Mouse (Mus musculus) CH12.LX (cell line): ENCODE measurements around the gene Necab3. TPM values are rescaled to one million over a fixed set of nuclear protein-coding genes. Genes with fewer than 3 reads are reported as not detected.

ENCODE experiments used
- DNase-seq: peaks from one replicate; pipeline ENCODE4 v3.0.0-alpha.2; 2013; ENCODE audit errors: extremely low read depth
- H3K27ac ChIP-seq: 2 replicates; pipeline ENCODE4 v1.5.1; 2012; ENCODE audit warnings: low read depth, mild to moderate bottlenecking, control low read depth, moderate library complexity; ENCODE audit not compliant: insufficient read depth
- H3K27me3 ChIP-seq: replicated peaks from 2 replicates; pipeline ENCODE3; 2012; ENCODE audit warnings: inconsistent platforms
- H3K36me3 ChIP-seq, 2 experiments: replicated peaks in 1 of 2; 2 replicates each; pipeline versions ENCODE3 to v1.6.1; 2012; ENCODE audit warnings: inconsistent platforms in 1 of 2, low read length in 1 of 2, mild to moderate bottlenecking in 1 of 2, mixed read lengths in 1 of 2, moderate library complexity in 1 of 2; ENCODE audit not compliant: control insufficient read depth in 1 of 2, insufficient read depth in 1 of 2
- H3K4me1 ChIP-seq, 2 experiments: 2 replicates each; pipeline ENCODE4 v1.6.1; 2012; ENCODE audit warnings: inconsistent platforms in 1 of 2, moderate library complexity in 1 of 2; ENCODE audit not compliant: insufficient read depth in 2 of 2, control insufficient read depth in 1 of 2
- H3K4me2 ChIP-seq: 2 replicates; pipeline ENCODE4 v1.6.1; 2012; ENCODE audit warnings: low read depth, mild to moderate bottlenecking, control low read depth; ENCODE audit not compliant: poor library complexity, insufficient read depth, severe bottlenecking
- H3K4me3 ChIP-seq, 3 experiments: fragments of 150-350 bp in 1 of 3; sonication (generic) in 1 of 3; replicated peaks in 1 of 3; 2 replicates each; pipeline versions ENCODE3 to v1.5.1; 2011 to 2012; ENCODE audit warnings: low read depth in 2 of 3, low read length in 2 of 3, mild to moderate bottlenecking in 2 of 3, moderate library complexity in 2 of 3, control low read depth in 1 of 3, improper control_type of control experiment in 1 of 3, inconsistent platforms in 1 of 3, mixed read lengths in 1 of 3; ENCODE audit not compliant: poor library complexity in 1 of 3
- H3K79me2 ChIP-seq: replicated peaks from 2 replicates; pipeline ENCODE4 v1.6.1; 2012; ENCODE audit warnings: mild to moderate bottlenecking, moderate library complexity; ENCODE audit not compliant: control insufficient read depth, poor library complexity, insufficient read depth, severe bottlenecking; ENCODE audit errors: extremely low read depth
- H3K9ac ChIP-seq: 2 replicates; pipeline ENCODE4 v1.6.1; 2012; ENCODE audit warnings: low read depth, mild to moderate bottlenecking, control low read depth, moderate library complexity; ENCODE audit not compliant: insufficient read depth
- H3K9me3 ChIP-seq: replicated peaks from 2 replicates; pipeline ENCODE3; 2012; ENCODE audit warnings: low read length, inconsistent platforms, mixed read lengths
- CHD1 ChIP-seq: IDR thresholded peaks from 2 replicates; pipeline ENCODE4 v1.6.1; 2012; ENCODE audit warnings: low read depth, low read length, improper control_type of control experiment, inconsistent platforms
- E2F4 ChIP-seq: IDR thresholded peaks from 2 replicates; pipeline ENCODE4 v1.6.1; 2011; ENCODE audit warnings: low read depth, low read length, improper control_type of control experiment; ENCODE audit not compliant: insufficient replicate concordance
- ELF1 ChIP-seq: IDR thresholded peaks from 2 replicates; pipeline ENCODE4 v1.6.1; 2014; ENCODE audit warnings: low read depth, mild to moderate bottlenecking, inconsistent platforms, low read length, improper control_type of control experiment
- ETS1 ChIP-seq: conservative IDR thresholded peaks from 2 replicates; pipeline ENCODE4 v1.6.1; 2012; ENCODE audit warnings: low read depth, mild to moderate bottlenecking, inconsistent platforms, low read length, improper control_type of control experiment, moderate library complexity
- HCFC1 ChIP-seq: IDR thresholded peaks from 2 replicates; pipeline ENCODE4 v1.6.1; 2012; ENCODE audit warnings: low read depth, mild to moderate bottlenecking, inconsistent platforms, low read length, improper control_type of control experiment
- IRF4 ChIP-seq: IDR thresholded peaks from 2 replicates; pipeline ENCODE4 v1.6.1; 2014; ENCODE audit warnings: low read depth, mild to moderate bottlenecking, inconsistent platforms, low read length, improper control_type of control experiment
- KAT2A ChIP-seq: IDR thresholded peaks from 2 replicates; pipeline ENCODE4 v1.6.1; 2012; ENCODE audit warnings: low read length, improper control_type of control experiment, inconsistent platforms; ENCODE audit not compliant: insufficient replicate concordance
- MAFK ChIP-seq: IDR thresholded peaks from 2 replicates; pipeline ENCODE4 v1.6.1; 2011; ENCODE audit warnings: low read length, improper control_type of control experiment; ENCODE audit not compliant: insufficient replicate concordance
- MAZ ChIP-seq: IDR thresholded peaks from 2 replicates; pipeline ENCODE4 v1.6.1; 2012; ENCODE audit warnings: low read depth, mild to moderate bottlenecking, inconsistent platforms, low read length, improper control_type of control experiment, moderate library complexity
- MYC ChIP-seq: IDR thresholded peaks from 2 replicates; pipeline ENCODE4 v1.6.1; 2011; ENCODE audit warnings: low read depth, mild to moderate bottlenecking, improper control_type of control experiment, low read length
- PAX5 ChIP-seq: IDR thresholded peaks from 2 replicates; pipeline ENCODE4 v1.6.1; 2012; ENCODE audit warnings: low read length, inconsistent platforms, mixed read lengths
- POLR2AphosphoS2 ChIP-seq: IDR thresholded peaks from 2 replicates; pipeline ENCODE4 v1.6.1; 2011; ENCODE audit warnings: low read depth, low read length, improper control_type of control experiment
- RCOR1 ChIP-seq: conservative IDR thresholded peaks from 2 replicates; pipeline ENCODE4 v1.6.1; 2012; ENCODE audit warnings: low read depth, mild to moderate bottlenecking, inconsistent platforms, low read length, improper control_type of control experiment
- SIN3A ChIP-seq: IDR thresholded peaks from 2 replicates; pipeline ENCODE4 v1.6.1; 2012; ENCODE audit warnings: low read length, improper control_type of control experiment, inconsistent platforms
- TCF12 ChIP-seq: IDR thresholded peaks from 2 replicates; pipeline ENCODE4 v1.6.1; 2014; ENCODE audit warnings: low read depth, mild to moderate bottlenecking, inconsistent platforms, low read length, improper control_type of control experiment
- ZNF384 ChIP-seq: IDR thresholded peaks from 2 replicates; pipeline ENCODE4 v1.6.1; 2012; ENCODE audit warnings: low read depth, low read length, improper control_type of control experiment, inconsistent platforms
- dilution Hi-C: fragments of 300-500 bp; cut with MboI; formaldehyde crosslinking; loops from 2 replicates; pipeline ENCODE4 v1.14.3; 2020; ENCODE audit warnings: low sequenced_read_pairs; ENCODE audit not compliant: extremely low pct_unique_long_range_greater_than_20kb, extremely low pct_ligation_motif_present
- in situ Hi-C: fragments of 300-500 bp; cut with MboI; formaldehyde crosslinking; loops from 3 replicates; pipeline ENCODE4 v1.14.3; 2019; ENCODE audit warnings: low sequenced_read_pairs, low pct_ligation_motif_present, low pct_unique_long_range_greater_than_20kb, mixed read lengths
- polyA plus RNA-seq: library from polyadenylated mRNA; unstranded; fragments of >175 nt; gene quantifications from 2 replicates; pipeline ENCODE4 v1.2.1, GENCODE M21; 2012; ENCODE audit warnings: low read depth; ENCODE audit not compliant: insufficient read length
- total RNA-seq, 2 experiments: library from RNA; depleted of rRNA; stranded (reverse); fragments of 300-350 nt in 1 of 2; fragments of >200 nt in 1 of 2; gene quantifications; 2 replicates each; pipeline ENCODE4 v1.2.3; 2012 to 2014

Gene Necab3
- total and polyA plus RNA-seq, 3 experiments, result 0.87 to 2.8 (median 1.6) TPM

GRCm38 (mm10) chr2:154521449-154521848 lies 37.2 kb downstream of the Necab3 start:
- peaks cover 29 to 73% of the 10 kb centered on the region in 2 experiments for H3K36me3 ChIP-seq
- no peak overlapping the region for H3K27ac ChIP-seq
- no peak for TF ChIP-seq IRF4
- no peak for TF ChIP-seq MAFK
- TF ChIP-seq ZNF384, result no peak
- TF ChIP-seq CHD1, result no peak
- no peak for TF ChIP-seq ETS1
- no peak for TF ChIP-seq KAT2A
- TF ChIP-seq POLR2AphosphoS2, result no peak
- TF ChIP-seq MYC, result no peak
- no peak for TF ChIP-seq ELF1
- TF ChIP-seq HCFC1, result no peak
- no peak for TF ChIP-seq TCF12
- TF ChIP-seq SIN3A, result no peak
- TF ChIP-seq PAX5, result no peak
- dilution Hi-C loops, result no loop called here
- in situ Hi-C loops, result no loop called here
- no peak overlapping the region for H3K4me2 ChIP-seq
- DNase-seq, result no peak
- H3K9ac ChIP-seq, result no peak overlapping the region
- H3K79me2 ChIP-seq, result no peaks in the 10 kb centered on the region
- no peaks in the 10 kb centered on the region for H3K27me3 ChIP-seq
- H3K4me1 ChIP-seq, result no peaks in the 10 kb centered on the region
- H3K9me3 ChIP-seq, result no peaks in the 10 kb centered on the region
- H3K4me3 ChIP-seq, result no peak overlapping the region

DNA sequence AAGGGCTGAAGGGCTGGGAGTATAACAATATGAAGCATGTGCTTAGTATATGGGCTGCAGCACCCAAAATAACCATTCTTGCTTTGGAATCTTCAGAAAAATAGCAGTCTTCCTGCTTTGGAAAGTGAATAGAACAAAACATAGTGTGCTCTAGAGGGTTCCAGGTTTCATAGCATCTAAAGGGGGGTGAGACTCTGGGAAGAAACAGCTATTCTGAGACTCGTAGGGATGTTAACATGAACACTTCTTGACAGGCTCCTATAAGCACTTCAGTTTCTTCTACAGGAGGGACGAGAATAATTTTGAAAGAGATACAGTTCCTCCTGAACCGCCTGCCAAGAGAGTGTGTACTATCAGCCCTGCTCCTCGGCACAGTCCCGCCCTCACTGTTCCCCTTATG lies 41.3 kb downstream of the Necab3 start:
- H3K27ac ChIP-seq, result no peak overlapping the region
- no peak overlapping the region for H3K4me2 ChIP-seq
- no peak overlapping the region for H3K4me3 ChIP-seq
- no peaks in the 10 kb centered on the region for H3K27me3 ChIP-seq
- peaks cover 8 to 57% of the 10 kb centered on the region in 2 experiments for H3K36me3 ChIP-seq
- DNase-seq, result no peak
- no peaks in the 10 kb centered on the region for H3K79me2 ChIP-seq
- no peaks in the 10 kb centered on the region for H3K9me3 ChIP-seq
- in situ Hi-C loops, result no loop called here
- H3K9ac ChIP-seq, result no peak overlapping the region
- no peak for TF ChIP-seq E2F4
- TF ChIP-seq MAZ, result no peak
- no peak for TF ChIP-seq RCOR1
- no peaks in the 10 kb centered on the region for H3K4me1 ChIP-seq
- dilution Hi-C loops, result no loop called here
